Mouse (Mus musculus): Measurements from ENCODE around the gene Cfap61.

Cfap61 gene

DNA sequence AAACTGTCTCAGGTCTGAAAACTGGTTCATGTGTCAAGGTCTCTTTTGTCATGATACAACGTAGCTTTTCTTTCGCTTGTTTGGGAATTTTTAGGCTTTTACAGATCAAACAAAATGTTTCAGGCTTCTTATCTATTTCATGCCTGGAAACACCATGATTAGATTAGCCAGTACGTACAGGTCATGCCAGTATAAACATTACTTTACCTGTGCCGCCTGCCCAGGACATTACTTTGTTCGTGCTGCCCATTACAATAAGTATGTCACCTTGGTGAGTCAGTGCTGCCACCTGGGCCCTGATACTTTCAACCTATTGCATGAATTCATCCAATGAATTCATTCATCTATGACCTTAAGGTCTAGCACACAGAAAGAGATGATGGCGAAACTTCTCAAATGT, 88.3 kb downstream of the Cfap61 start:
- no peak for DNase-seq

DNA sequence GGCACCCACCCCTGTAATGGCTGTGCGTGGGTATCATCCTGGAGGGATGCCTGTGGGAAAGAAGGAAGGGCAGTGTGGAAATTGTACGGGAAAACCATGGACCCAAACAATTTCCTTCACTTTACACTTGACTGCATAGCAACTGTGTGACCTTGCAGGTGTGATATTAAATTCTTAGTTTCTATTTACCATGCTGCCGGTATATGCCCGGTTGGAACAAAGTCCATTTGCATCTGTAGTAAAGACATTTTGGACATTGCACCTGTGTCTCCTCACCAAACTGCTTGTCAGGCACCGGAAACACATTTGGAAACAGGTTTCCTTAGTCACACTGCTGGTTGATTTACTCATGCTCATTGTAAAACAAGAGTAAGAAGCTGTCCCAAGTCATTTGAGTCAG, 109.1 kb downstream of the Cfap61 start:
- DNase-seq: no peak

DNA sequence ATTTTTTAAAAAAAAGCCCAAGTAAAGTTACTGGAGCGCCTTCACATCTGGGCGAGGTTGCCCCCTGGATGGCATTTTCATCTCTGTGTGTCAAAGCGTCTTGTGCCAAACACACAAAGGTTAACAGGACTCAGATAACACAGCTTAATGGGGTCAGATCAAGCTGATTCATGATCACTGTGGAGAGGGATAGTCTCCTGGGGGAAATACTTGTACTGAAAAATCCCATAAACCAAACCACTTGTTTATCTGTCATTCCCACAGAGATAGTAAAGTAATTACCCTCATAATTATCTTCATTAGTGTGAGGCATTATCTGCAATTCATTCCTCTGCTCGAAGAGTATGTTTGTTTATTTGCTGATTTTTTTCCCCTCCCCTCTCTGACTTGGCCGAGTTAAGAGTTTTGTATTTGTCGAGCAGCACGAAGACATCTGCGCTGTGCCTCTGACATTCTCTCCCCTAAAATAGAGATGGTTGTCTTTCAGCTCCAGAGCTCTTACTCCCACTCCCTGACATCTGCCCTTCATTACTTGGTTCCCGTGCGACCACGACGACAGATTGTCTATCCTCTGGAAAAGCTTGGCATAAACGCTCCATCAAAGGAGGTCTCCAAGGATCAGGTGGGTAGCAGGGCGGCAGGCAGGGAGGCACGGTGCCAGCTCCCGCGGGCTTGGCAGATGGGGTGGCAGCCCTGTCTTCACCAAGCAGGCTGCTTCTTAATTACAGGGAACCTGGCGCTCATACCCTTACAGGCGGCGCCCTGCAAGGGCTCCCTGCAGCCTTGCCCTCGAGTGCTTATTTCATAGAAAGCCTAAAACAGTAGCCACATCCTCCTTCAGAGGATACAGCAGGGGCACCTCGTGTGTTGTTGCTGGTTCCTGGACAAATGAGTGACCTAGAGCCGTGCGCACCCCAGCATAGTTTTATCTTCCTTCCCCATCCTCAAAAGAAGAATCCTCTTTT, 110.6 kb downstream of the Cfap61 start:
- peak; percentile 83 for DNase-seq

DNA sequence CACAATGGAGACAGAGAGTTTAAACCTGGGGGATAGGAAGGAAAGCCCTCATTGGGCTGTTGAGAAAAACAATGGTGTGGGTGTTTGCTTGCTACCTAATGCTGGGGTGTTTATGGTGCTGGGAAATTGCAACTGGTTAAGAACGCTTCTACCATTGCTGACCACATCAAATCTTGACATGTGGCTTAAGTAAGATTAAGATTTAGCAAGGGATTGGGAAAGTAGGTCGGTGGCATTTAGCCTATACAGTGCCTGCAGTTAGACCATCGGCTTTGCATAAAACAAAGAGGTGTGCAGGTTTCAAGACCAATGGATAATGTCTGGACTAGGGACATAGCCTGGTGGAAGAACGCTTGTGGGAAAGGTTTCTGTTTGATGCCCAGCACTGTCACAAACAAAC, 113.1 kb downstream of the Cfap61 start:
- peak; percentile 76 for DNase-seq

DNA sequence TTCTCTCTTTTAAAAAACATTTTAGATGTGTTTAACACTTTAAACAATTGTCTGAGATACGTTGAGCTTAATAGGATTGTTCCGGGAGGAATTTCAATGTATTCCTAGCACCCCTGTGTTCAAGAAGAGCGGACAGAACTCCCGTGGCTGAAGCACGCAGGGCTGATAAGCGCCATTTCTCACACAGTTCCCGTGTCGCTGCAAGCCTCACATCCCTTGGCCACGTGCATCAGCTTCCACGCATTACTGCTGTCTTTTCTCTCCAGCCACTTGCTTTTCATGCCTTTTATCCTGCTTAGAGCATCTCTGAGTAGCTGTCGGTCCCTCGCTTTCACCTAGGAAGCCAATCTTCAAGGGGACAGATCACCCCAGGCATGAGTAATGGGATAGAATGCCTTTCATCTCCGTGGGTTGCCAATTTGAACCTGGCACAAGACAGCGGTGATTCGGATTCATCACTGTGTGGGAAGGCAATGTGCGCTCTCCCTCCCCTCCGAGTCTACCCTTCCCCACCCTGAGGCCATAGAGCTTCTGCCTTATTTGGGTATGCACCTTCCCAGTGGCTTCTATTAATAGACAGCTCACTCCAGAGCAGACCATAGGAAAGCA, 113.7 kb downstream of the Cfap61 start:
- peak; percentile 23 for DNase-seq

DNA sequence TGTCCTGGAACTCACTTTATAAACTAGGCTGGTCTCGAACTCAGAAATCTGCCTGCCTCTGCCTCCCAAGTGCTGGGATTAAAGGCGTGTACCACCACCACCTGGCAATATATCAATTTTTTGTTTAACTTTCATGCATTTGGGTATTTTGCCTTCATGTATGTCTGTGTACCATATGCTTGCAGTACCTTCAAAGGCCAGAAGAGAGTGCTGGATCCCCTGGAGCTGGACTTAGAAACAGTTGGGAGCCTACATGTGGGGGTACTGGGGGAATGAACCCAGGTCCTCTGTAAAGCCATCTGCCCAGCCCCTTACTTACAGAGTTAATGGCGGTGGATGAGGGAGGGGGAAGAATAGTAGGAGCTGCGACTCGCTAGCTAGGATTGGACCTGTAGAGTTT, 114.8 kb downstream of the Cfap61 start:
- DNase-seq: no peak

DNA sequence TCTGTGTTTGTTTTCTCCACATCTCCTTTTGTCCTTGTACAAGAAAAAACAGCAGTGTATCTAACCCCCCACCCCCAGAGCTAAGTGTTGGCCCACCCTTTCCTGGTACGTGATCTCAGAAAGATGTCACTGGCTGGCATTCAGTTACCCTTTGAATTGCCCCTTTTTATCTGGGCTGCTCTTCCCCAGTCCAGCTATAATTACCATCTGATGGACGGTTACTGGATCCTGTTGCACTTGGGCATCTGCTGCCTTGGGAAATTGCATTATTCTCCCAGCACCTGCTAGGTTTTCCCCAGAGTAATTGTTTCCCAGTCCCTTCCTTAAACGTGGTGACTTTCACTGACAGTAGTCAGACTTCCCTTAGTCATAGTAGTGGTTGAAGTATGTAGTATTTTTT, 115.5 kb downstream of the Cfap61 start:
- DNase-seq: peak; percentile 58

DNA sequence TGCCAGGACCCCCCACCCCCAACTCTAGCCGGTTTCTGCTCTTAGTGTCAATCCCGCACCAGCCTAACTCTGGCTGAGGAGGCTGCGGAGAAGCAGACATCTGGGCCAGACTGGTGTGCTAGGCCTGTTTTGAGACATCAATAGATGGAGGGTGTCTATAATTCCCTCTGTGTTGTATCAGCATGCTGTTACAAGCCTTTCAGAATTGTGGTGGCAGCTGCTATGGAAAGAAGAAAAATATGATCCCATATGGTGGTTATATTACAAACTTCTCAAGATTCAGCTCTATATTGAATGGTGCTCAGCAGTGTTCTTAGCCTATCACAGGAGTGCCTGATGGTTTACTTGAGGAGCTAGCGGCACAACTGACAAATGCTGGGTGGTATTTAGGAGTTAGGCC, 116.8 kb downstream of the Cfap61 start:
- no peak for DNase-seq

DNA sequence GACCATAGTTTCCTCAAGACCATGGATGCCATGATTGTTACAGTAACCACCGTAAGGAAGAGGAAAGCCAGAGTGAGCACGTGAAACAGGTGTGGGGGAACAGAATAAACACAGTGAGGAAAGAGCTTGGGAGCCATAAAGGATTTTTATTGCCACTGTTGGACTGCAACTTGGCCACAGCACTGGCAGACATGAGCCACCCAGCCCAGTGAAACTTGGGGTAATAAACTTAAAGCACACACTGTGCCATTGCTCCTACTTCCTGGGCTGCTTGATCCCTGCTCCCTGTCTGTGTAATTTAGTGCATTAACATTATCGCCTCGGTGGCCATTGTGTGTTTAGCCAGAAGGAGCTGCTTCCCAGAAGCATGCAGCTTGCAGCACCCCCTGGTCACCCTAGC, 122.5 kb downstream of the Cfap61 start:
- no peak for DNase-seq

DNA sequence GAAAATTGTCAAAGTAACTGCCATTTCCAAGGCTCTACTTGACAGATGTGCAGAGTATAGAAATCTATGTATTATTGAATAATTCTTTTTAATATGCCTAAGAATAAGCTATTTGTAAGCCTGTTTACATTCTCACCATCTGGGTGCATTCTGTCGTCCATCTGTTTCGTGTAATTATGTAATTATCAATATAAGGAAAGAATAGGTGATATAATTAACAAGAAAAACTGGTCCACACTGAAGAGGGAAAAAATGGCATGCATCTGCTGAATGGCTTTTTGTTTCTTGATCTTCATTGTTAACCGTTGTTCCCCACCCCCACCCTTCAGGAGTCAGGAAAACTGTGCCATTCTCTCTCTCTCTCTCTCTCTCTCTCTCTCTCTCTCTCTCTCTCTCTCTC, 124.2 kb downstream of the Cfap61 start:
- DNase-seq: peak; percentile 68

DNA sequence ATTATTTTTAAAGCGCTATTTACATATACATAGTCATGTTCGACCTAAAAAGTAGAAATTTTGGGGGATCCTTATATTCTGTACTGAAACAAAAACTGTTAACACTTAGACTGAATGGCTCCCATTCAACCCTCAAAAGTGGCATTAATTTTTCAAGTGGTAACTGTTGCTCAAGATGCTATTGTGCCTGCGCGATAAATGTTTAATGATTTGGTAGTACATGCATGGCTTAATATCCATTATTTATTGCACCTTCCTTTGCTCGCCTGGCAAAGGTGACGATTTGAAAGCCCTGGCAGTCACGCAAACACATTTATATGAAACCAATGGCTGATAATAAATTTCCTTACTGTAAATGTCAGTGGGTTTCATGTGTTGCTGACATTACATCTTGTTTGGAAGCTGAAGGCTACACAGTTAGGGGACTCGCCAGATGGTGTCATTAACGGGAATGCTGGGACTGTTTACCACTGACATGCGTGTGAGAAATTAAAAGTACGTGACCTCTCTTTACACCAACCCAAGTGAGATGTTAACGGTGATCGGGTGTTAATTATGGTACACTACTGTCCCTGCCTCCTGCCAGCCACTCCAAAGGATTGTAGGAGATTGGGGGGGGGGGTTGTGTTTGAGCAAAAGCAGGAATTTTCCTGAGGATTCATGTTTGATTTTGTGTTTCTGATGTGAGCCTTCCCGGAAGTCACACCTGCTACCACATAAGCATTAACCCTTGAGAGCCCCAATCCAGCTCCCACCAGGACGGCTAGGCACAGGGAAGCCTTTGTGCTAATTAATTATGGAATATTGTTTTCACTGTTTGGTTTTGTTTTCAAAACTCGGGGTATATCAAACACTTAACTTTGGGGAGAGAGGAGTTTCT, 127.1 kb downstream of the Cfap61 start:
- peak; percentile 57 for DNase-seq

DNA sequence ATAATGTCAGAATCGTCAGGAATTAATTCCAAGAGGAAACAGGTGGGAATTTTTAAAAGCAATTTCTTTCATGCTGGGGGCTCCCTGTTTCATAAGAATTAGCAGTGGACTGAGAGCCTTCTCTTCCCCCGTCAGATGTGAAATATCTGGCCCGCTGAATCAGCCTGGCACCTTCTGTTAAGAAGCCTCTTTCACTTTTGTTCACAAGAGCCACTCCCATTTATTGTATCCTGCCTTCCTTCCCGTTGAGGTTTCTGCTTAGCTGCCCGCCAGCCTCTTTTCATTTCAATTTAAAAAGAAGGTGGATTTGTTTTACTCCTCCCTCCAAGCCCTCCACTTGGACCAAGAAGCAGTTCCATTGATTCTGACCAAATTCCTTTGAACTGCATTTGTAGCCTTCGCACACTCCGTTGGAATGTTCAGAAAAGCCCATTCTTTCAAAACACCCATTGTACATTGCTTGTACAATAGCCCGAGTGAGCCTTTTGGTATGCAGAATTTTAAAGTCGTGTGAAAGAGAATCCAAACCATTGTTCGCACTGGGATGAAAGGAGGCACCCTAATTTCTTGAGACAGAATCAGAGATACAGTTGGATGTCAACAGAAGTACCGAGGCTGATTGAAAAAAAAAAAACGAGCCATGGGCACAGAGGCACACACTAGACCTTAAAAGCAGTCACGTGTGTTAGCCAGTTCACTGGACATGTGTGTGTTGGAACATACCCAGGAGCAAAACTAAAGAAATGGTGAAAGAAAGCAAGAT, 127.9 kb downstream of the Cfap61 start:
- DNase-seq: peak; percentile 69

DNA sequence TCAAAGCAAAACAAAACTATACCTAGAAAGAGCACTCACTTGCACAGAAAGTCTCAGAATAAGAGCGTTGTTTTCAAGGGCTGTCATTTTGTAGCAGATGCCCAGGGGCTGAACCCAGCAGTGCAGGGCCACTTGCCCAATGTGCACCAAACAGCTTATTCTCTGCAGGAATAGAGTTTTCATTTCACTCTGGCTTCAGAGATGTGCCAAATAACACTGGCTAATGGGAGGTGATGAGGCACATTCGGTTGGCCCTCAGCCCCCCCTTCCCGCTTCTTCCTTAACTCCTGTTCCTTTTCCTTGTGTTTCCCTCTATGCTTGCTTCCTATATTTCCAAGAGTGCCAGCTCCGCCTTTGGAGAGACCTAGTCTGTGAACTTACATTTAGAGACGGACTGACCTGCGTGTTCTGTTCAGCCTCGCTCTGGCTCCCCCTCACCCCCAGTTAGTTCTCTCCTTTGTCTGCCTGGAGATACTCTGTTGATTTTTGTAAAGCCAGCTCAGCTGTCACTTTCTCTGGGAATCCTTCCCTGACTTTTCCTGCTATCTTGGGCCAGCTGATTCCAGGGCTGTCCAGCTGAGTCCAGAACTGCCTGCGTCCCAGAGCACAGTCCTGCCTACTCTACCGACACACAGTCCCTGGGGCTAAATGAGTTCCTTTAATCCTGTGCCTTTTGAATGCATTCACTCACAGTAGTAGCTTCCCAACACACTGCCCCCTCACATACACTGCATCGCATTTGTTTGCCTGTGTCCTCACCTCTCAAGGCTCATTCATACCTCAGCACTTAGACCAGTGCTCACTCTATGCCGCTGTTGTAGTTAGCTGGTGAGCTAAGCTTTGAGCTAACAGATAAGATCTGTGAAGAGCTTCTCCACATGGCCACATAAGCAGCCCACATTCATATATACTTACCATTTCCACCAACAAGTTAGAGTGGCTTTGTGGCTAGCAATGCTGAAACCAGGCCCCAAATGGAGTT, 128.8 kb downstream of the Cfap61 start:
- DNase-seq: no peak

DNA sequence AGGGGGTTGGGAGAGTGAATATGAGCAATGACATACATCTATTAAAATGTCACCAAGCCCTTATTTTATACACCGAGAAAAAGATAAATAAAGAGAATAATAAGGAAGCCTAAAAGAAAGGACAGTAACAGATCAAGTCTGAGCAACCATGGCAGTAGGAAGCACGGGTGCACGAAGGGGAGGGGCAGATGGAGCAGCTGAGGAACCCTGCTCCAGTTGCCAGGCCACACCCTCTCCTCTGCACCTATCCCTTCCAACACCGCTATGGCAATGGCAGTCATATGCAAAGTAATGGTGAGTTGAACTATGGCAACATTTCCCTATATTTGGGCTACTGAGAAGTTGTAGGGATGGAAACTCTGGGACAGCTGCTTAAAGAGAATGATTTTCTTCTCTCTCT, 132.8 kb downstream of the Cfap61 start:
- no peak for DNase-seq

DNA sequence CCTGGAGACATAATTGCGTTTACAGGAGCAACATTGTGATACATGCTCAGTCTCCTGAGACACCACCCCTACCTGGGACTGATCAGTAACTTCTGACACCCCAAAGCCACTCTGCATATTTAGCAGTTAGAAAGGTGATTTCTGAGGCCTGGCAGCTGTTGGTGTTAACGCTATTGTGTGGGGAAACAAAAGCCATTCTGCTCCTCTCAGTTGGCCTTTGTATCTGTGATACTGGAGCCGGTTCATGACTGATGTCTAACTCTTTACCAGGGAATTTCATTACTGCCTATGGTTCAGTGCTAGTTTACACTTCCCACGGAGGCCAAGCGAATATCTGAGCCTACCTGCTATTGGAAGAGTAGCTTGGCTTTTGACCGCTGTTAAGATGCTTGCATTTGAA, 138.7 kb downstream of the Cfap61 start:
- no peak for DNase-seq

DNA sequence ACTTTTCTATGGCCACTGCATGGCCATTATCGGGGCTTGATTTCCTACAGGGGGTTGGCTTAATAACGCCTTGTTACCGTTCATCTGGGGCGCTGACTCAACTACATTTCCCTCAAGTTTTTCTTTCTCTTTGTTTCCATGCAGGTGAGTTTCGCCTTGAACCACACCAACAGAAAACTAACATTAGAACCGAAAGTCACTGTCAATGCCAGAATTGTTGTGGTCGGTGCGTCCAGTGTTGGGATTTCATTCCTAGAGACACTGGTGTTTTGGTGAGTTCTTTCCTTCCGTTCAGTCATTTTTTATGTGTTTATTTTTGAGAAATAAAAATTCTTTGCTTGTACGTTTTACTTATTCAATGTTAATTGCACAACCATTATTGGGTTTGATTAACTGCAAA, 142.5 kb downstream of the Cfap61 start:
- no peak for DNase-seq

DNA sequence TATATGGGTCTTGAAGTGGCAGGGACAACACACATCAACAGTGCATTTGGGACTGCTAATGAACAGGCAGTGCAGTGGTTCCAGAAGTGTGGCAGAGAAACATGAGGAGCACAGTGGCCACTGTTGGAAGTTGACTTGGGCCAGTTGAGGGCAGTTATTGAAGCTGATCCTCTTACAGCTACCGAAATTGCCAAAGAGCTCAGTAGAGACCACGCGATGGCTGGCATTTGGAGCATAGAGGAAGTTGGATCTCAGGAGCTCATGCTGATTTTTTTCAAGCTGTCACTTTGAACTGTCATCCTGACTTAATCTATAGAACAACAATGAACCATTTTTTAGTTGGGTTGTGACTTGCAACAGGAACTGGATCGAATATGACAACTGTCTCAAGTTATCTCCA, 145.7 kb downstream of the Cfap61 start:
- no peak for DNase-seq

DNA sequence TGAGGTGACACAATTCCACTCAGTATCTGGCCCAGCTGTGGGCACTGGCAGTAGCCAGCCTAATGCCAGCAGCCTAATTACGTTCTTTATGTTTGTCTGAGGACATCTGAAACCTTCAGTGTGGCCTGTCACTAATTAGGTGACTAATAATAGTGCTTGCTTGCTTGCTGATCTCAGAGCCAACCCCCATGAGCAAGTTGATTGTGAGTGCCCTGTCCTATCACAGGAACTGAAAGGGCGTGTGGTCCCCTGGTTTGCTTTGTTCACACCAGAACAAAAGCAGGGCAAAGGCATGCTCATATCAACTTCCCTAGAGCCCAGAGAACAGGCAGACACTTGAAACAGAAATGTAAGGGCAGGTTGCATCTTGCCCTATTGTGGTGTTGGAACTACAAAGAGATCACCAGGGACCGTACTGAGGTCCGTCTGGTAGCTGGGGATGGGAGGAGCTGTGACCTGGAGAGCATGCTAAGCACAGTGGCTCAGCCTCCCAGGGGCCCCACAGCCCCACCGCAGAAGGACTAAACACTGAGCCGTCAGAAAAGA, 148.8 kb downstream of the Cfap61 start:
- DNase-seq: peak; percentile 84

DNA sequence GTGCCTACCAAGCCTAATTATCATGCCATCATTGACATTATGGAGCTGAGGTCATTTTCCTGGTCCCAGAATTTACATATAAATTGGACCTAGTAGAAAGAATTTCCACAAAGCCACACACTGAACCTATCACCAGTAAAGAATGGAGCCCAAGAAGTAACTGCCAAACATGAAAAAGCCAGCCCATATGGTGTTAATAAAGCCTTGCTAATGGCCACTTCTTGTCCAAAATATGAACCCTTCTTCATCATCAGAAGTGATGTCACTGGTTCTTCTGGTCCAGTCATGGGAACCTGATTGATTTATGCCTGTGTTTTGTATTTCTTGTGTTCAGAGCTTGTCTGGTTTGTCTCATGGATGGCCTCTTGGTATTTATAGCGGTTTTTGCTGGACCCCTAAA, 152.8 kb downstream of the Cfap61 start:
- DNase-seq: no peak

DNA sequence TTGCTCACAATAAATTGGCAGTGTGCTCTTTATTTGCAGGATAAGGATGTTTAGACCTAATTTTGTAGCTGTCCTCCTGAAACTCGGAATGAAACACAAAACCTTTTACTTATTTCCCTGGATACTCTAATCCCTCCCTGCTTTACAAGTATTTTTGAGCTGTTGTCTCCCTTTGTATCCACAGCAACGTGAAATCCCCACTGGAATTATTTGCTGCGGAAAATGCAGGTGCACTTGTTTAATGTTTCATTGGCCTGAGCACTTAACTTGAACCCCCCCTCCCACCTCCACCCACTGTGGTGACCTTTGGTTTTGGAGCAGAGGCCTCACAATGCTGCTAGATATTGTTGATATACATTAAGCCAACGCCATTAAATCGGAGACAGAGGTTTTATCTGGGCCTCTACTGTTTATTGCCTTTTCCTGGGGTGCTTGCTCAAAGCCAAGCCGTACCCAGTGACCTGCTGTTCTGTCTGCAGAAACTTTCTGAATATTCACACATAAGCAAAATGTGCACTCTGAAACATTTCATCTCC, 154.6 kb downstream of the Cfap61 start:
- no peak for DNase-seq

DNA sequence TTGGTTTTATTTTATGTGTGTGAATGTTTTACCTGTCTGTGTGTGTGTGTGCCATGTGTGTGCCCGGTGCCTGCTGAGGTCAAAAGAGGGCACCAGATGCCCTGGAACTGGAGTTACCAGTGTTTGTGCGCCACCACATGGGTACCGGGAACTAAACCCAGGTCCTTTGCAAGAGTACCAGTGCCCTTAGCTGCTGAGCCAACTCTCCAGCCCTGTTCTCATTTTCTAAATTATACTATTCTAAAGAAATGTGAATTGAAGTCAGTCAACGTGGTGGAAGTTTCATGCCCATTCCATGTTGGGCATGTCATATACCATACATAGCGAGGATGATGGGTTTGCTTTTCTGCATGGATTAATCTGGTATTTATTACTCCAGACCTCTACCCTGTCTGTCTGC, 162.9 kb downstream of the Cfap61 start:
- no peak for DNase-seq
